Mouse (Mus musculus) midbrain, embryonic 12.5 days (tissue): ENCODE results near the gene Lactb. TPM values are rescaled to one million over a fixed set of nuclear protein-coding genes. Genes with fewer than 3 reads are reported as not detected.

Experiments used
- ATAC-seq: fragments of 200-750 bp; cut with Nextera tagmentation; 2 replicates; pipeline ENCODE4 v1.8.0; 2017; ENCODE audit warnings: low read depth, moderate TSS enrichment, moderate library complexity; ENCODE audit not compliant: low FRiP score
- H3K27ac ChIP-seq: fragments of 300-500 bp; sonication (generic); replicated peaks from 2 replicates; pipeline ENCODE4 v1.5.1; 2016; ENCODE audit warnings: mild to moderate bottlenecking
- H3K27me3 ChIP-seq: fragments of 300-500 bp; sonication (generic); 2 replicates; pipeline ENCODE4 v1.6.1; 2016; ENCODE audit warnings: mild to moderate bottlenecking
- H3K36me3 ChIP-seq: fragments of 300-500 bp; sonication (generic); 2 replicates; pipeline ENCODE4 v1.6.1; 2016
- H3K4me1 ChIP-seq: fragments of 300-500 bp; sonication (generic); 2 replicates; pipeline ENCODE4 v1.6.1; 2016
- H3K4me2 ChIP-seq: fragments of 300-500 bp; sonication (generic); replicated peaks from 2 replicates; pipeline ENCODE4 v1.6.1; 2016; ENCODE audit warnings: mild to moderate bottlenecking, moderate library complexity
- H3K4me3 ChIP-seq: fragments of 300-500 bp; sonication (generic); 2 replicates; pipeline ENCODE4 v1.5.1; 2016; ENCODE audit warnings: mild to moderate bottlenecking
- H3K9ac ChIP-seq: fragments of 300-500 bp; sonication (generic); replicated peaks from 2 replicates; pipeline ENCODE4 v1.6.1; 2016; ENCODE audit warnings: mild to moderate bottlenecking, moderate library complexity
- H3K9me3 ChIP-seq: fragments of 300-500 bp; sonication (generic); 2 replicates; pipeline ENCODE4 v1.6.1; 2016; ENCODE audit warnings: mild to moderate bottlenecking
- whole genome bisulfite sequencing: fragments of 180-500 bp; shearing (Covaris S2); methylation state at CpG from one replicate; pipeline ENCODE4 v1.1.7; 2016; 5-methylcytosine and 5-hydroxymethylcytosine counted together
- polyA plus RNA-seq: library from polyadenylated mRNA; unstranded; fragments of >200 nt; fragmentation: Nextera tagmentation; extraction: Ambion mirVana; gene quantifications from 2 replicates; pipeline ENCODE4 v1.2.1, GENCODE M21; 2016

The Lactb gene
- 9.7 and 12.0 TPM in 2 replicates for polyA plus RNA-seq

- WGBS: under 1% methylated on average over 28 of the region's 32 CpGs
- H3K36me3 ChIP-seq: peaks cover 3% of the 10 kb centered on the region
- peak within 1 kb of the TSS; percentile 93 for H3K4me3 ChIP-seq
- peak within 1 kb of the TSS; percentile 78 for H3K4me2 ChIP-seq
- ATAC-seq: peak; percentile 98
- H3K9ac ChIP-seq: peak within 1 kb of the TSS; percentile 83
- peaks cover 4% of the 10 kb centered on the region for H3K4me1 ChIP-seq
- H3K27me3 ChIP-seq: peaks cover 4% of the 10 kb centered on the region; the same call in 1 of the 2 replicates
- peak within 1 kb of the TSS; percentile 93 for H3K27ac ChIP-seq
- H3K9me3 ChIP-seq: no peaks in the 10 kb centered on the region
Measured at GRCm38 (mm10) chr9:66975239-66975645, at the start of gene Lactb. Lactb (minus strand) TSS chr9:66975484.

GRCm38 (mm10) chr9:67023371-67023770 lies 48.1 kb upstream of the Lactb start:
- no peaks in the 10 kb centered on the region for H3K4me1 ChIP-seq
- no peak overlapping the region for H3K9ac ChIP-seq
- no peak overlapping the region for H3K4me2 ChIP-seq
- H3K36me3 ChIP-seq: peaks cover 42% of the 10 kb centered on the region
- ATAC-seq: no peak
- H3K27ac ChIP-seq: no peak overlapping the region
- 95% methylated on average over 9 of the region's 9 CpGs for WGBS
- H3K9me3 ChIP-seq: no peaks in the 10 kb centered on the region
- H3K27me3 ChIP-seq: no peaks in the 10 kb centered on the region
- H3K4me3 ChIP-seq: no peak overlapping the region

GRCm38 (mm10) chr9:67020063-67020462 lies 44.8 kb upstream of the Lactb start:
- WGBS: 81% methylated on average over 2 of the region's 2 CpGs
- no peaks in the 10 kb centered on the region for H3K4me1 ChIP-seq
- no peak overlapping the region for H3K9ac ChIP-seq
- ATAC-seq: no peak
- H3K9me3 ChIP-seq: no peaks in the 10 kb centered on the region
- H3K4me3 ChIP-seq: no peak overlapping the region
- H3K36me3 ChIP-seq: peaks cover 18% of the 10 kb centered on the region; the same call in 1 of the 2 replicates
- no peak overlapping the region for H3K27ac ChIP-seq
- H3K4me2 ChIP-seq: no peak overlapping the region
- no peaks in the 10 kb centered on the region for H3K27me3 ChIP-seq

- no peak for ATAC-seq
- no peaks in the 10 kb centered on the region for H3K4me1 ChIP-seq
- WGBS: 81% methylated on average over 2 of the region's 2 CpGs
- H3K9ac ChIP-seq: no peak overlapping the region
- H3K27ac ChIP-seq: no peak overlapping the region
- H3K4me2 ChIP-seq: no peak overlapping the region
- H3K27me3 ChIP-seq: no peaks in the 10 kb centered on the region
- H3K36me3 ChIP-seq: no peaks in the 10 kb centered on the region
- H3K4me3 ChIP-seq: no peak overlapping the region
- H3K9me3 ChIP-seq: no peaks in the 10 kb centered on the region
Measured at GRCm38 (mm10) chr9:67013501-67013900, 38.2 kb upstream of the Lactb start.

- H3K4me2 ChIP-seq: no peak overlapping the region
- H3K4me3 ChIP-seq: no peak overlapping the region
- no peaks in the 10 kb centered on the region for H3K36me3 ChIP-seq
- H3K27ac ChIP-seq: no peak overlapping the region
- H3K4me1 ChIP-seq: no peaks in the 10 kb centered on the region
- no peaks in the 10 kb centered on the region for H3K9me3 ChIP-seq
- H3K9ac ChIP-seq: no peak overlapping the region
- WGBS: 51% methylated on average over 3 of the region's 3 CpGs
- no peak for ATAC-seq
- no peaks in the 10 kb centered on the region for H3K27me3 ChIP-seq
Measured at GRCm38 (mm10) chr9:67012470-67012869, 37.2 kb upstream of the Lactb start.

GRCm38 (mm10) chr9:67011483-67011882 lies 36.2 kb upstream of the Lactb start:
- Histone ChIP-seq H3K27ac (no peak overlapping the region), H3K4me3 (no peak overlapping the region), H3K27me3 (no peaks in the 10 kb centered on the region), H3K4me1 (no peaks in the 10 kb centered on the region), H3K36me3 (no peaks in the 10 kb centered on the region), H3K9ac (no peak overlapping the region), H3K4me2 (no peak overlapping the region), H3K9me3 (no peaks in the 10 kb centered on the region)
- ATAC-seq: no peak
- WGBS: 82% methylated on average over 9 of the region's 9 CpGs

- ATAC-seq: no peak
- 58% methylated on average over 11 of the region's 11 CpGs for WGBS
- no peaks in the 10 kb centered on the region for H3K27me3 ChIP-seq
Measured at GRCm38 (mm10) chr9:67008781-67009180, 33.5 kb upstream of the Lactb start.

GRCm38 (mm10) chr9:67006376-67006775 lies 31.1 kb upstream of the Lactb start:
- Histone ChIP-seq H3K4me2 (no peak overlapping the region), H3K27ac (no peak overlapping the region), H3K4me3 (no peak overlapping the region), H3K9me3 (no peaks in the 10 kb centered on the region), H3K9ac (no peak overlapping the region), H3K27me3 (no peaks in the 10 kb centered on the region), H3K4me1 (no peaks in the 10 kb centered on the region), H3K36me3 (no peaks in the 10 kb centered on the region)
- ATAC-seq: no peak
- 79% methylated on average over 4 of the region's 4 CpGs for WGBS

More at GRCm38 (mm10) chr9:67008781-67009180, 33.5 kb upstream of the Lactb start:
- no peaks in the 10 kb centered on the region for H3K36me3 ChIP-seq
- H3K9ac ChIP-seq: no peak overlapping the region
- no peak overlapping the region for H3K27ac ChIP-seq
- no peak overlapping the region for H3K4me3 ChIP-seq
- H3K4me1 ChIP-seq: no peaks in the 10 kb centered on the region
- no peak overlapping the region for H3K4me2 ChIP-seq
- H3K9me3 ChIP-seq: no peaks in the 10 kb centered on the region

GRCm38 (mm10) chr9:67005161-67005742 lies 30.0 kb upstream of the Lactb start:
- Histone ChIP-seq H3K27ac (no peak overlapping the region), H3K4me3 (no peak overlapping the region), H3K4me2 (no peak overlapping the region), H3K36me3 (no peaks in the 10 kb centered on the region), H3K9ac (no peak overlapping the region), H3K4me1 (no peaks in the 10 kb centered on the region), H3K9me3 (no peaks in the 10 kb centered on the region), H3K27me3 (no peaks in the 10 kb centered on the region)
- ATAC-seq: no peak
- WGBS: 86% methylated on average over 11 of the region's 11 CpGs

GRCm38 (mm10) chr9:67003656-67004055 lies 28.4 kb upstream of the Lactb start:
- H3K27me3 ChIP-seq: no peaks in the 10 kb centered on the region
- H3K27ac ChIP-seq: no peak overlapping the region
- H3K4me2 ChIP-seq: no peak overlapping the region
- H3K9ac ChIP-seq: no peak overlapping the region
- no peaks in the 10 kb centered on the region for H3K36me3 ChIP-seq
- no peaks in the 10 kb centered on the region for H3K4me1 ChIP-seq
- 59% methylated on average over 4 of the region's 4 CpGs for WGBS
- no peak overlapping the region for H3K4me3 ChIP-seq
- no peaks in the 10 kb centered on the region for H3K9me3 ChIP-seq
- no peak for ATAC-seq

- Histone ChIP-seq H3K9me3 (no peaks in the 10 kb centered on the region), H3K9ac (no peak overlapping the region), H3K4me2 (no peak overlapping the region), H3K27ac (no peak overlapping the region), H3K4me1 (no peaks in the 10 kb centered on the region), H3K36me3 (no peaks in the 10 kb centered on the region), H3K4me3 (no peak overlapping the region), H3K27me3 (no peaks in the 10 kb centered on the region)
- 39% methylated on average over 4 of the region's 4 CpGs for WGBS
- ATAC-seq: no peak
Measured at GRCm38 (mm10) chr9:67003156-67003555, 27.9 kb upstream of the Lactb start.

- Histone ChIP-seq H3K9me3 (no peaks in the 10 kb centered on the region), H3K27ac (no peak overlapping the region), H3K36me3 (no peaks in the 10 kb centered on the region), H3K4me2 (no peak overlapping the region), H3K4me3 (no peak overlapping the region), H3K9ac (no peak overlapping the region), H3K4me1 (no peaks in the 10 kb centered on the region), H3K27me3 (no peaks in the 10 kb centered on the region)
- 79% methylated on average over 4 of the region's 4 CpGs for WGBS
- ATAC-seq: no peak
Measured at GRCm38 (mm10) chr9:67001506-67001905, 26.2 kb upstream of the Lactb start.

- H3K9me3 ChIP-seq: no peaks in the 10 kb centered on the region
- H3K27ac ChIP-seq: no peak overlapping the region
- H3K4me2 ChIP-seq: no peak overlapping the region
- 6% methylated on average over 6 of the region's 6 CpGs for WGBS
- no peaks in the 10 kb centered on the region for H3K4me1 ChIP-seq
- no peaks in the 10 kb centered on the region for H3K27me3 ChIP-seq
- no peak overlapping the region for H3K9ac ChIP-seq
- no peak for ATAC-seq
- H3K36me3 ChIP-seq: no peaks in the 10 kb centered on the region
- no peak overlapping the region for H3K4me3 ChIP-seq
Measured at GRCm38 (mm10) chr9:67001050-67001449, 25.8 kb upstream of the Lactb start.
